Mouse (Mus musculus): ENCODE measurements around the gene Tfip11.

DNA sequence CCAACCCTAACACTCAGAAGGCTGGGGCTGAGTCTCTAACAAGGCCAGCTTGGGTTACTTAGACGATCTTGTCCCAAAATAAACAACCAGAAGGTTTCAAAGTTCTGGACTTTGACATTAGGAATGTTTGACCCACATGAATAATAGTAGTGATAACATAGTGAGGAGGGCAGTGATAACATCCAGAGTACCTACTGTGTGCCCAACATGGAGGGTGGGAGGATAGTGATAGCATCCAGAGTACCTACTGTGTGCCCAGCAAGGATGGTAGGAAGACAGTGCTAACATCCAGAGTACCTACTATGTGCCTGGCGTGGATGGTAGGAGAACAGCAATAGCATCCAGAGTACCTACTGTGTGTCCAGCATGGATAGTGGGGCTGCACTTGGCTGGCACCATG, 32.4 kb upstream of the Tfip11 start:
- no peak for TF ChIP-seq CTCF (IDR thresholded peaks at IDR 0.05; ENCODE audit: insufficient read depth, low read depth, low read length)
- no peak for TF ChIP-seq POLR2A (IDR thresholded peaks at IDR 0.05; ENCODE audit: insufficient read depth, low read depth, low read length)
